Mouse (Mus musculus): Measurements from ENCODE around the gene Tspan5.

The Tspan5 gene

GRCm38 (mm10) chr3:138918241-138918640 is 176.2 kb downstream of the Tspan5 start:
- no peak for DNase-seq (ENCODE audit: low read depth, low spot score)

- DNase-seq (ENCODE audit: low read depth, low spot score): no peak
These were observed 184.2 kb downstream of the Tspan5 start for GRCm38 (mm10) chr3:138926161-138926560.

GRCm38 (mm10) chr3:138927437-138927836 is 185.4 kb downstream of the Tspan5 start:
- no peak for DNase-seq (ENCODE audit: low read depth, low spot score)

GRCm38 (mm10) chr3:138936780-138937179 is 194.8 kb downstream of the Tspan5 start:
- no peak for DNase-seq (ENCODE audit: low read depth, low spot score)

- no peak for DNase-seq (ENCODE audit: low read depth, low spot score)
These were observed 195.2 kb downstream of the Tspan5 start for GRCm38 (mm10) chr3:138937241-138937640.

GRCm38 (mm10) chr3:138941604-138942003 is 199.6 kb downstream of the Tspan5 start:
- DNase-seq (ENCODE audit: low read depth, low spot score): peak; percentile 34

DNA sequence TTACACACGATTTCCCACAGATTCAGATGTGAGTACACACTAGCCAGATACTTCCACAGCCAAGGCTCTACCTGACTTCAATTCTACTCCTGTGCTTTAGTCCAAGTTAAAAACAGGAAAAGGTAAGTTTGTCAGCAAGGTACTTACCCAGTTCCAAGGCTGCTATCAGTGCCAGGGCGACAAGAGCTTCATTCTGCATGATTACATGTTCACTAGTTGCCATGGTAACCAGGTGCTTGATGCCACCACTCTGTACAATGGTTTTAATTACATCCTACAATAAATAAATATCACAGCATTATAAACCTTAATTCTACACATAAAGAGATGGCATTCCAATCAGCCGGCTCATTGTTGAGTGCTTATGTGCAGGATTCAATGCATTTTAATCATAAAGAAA is 203.5 kb downstream of the Tspan5 start:
- no peak for DNase-seq (ENCODE audit: low read depth, low spot score)

DNA sequence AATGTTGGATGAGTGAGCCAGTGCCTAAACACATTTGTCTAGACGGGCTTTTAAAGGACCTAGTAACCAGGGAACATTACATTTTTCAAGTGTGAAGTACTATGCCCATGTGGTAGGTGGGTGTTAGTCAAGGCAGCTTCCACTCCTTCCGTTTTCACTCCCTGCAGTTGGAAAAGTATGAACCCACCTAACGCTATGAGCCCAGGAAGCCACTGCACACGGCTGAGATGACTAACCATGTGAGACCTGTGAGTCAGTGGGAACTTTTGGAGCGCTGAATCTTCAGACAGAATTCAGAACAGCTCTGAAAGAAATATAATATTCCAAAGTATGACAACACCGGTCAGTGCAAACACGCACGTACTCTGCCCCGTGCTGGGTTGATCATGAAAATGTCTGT is 207.1 kb downstream of the Tspan5 start:
- no peak for DNase-seq (ENCODE audit: low read depth, low spot score)

GRCm38 (mm10) chr3:138955220-138955619 is 213.2 kb downstream of the Tspan5 start:
- no peak for DNase-seq (ENCODE audit: low read depth, low spot score)

All from mesoderm, embryonic 11.5 days (tissue).